Mouse (Mus musculus): ENCODE data around the gene Ppp4r3b.

DNA sequence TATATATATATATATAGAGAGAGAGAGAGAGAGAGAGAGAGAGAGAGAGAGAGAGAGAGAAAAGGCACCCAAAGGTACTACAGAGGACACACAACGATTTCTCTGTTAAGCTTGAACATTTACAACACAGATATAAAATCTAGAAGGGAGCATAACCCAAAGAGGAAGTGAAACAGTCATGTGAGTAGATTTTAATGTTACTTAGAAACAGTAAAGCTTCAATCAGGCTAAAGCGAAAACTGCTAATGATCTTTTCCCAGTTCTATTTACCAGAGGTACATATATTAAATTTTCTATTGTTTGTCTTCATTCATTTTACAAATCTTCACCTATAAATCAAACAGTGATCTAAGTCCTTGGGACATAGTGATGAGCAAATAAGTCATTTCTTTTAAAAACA, 23.8 kb upstream of the Ppp4r3b start:
- TF ChIP-seq GATA1 (IDR thresholded peaks at IDR 0.05; ENCODE audit: borderline replicate concordance, low read length) = no peak
- TF ChIP-seq FLI1 (IDR thresholded peaks at IDR 0.05; ENCODE audit: low read length) = no peak

Measured in megakaryocyte, embryonic 14.5 days (primary cell).